In the genomic region with DNA sequence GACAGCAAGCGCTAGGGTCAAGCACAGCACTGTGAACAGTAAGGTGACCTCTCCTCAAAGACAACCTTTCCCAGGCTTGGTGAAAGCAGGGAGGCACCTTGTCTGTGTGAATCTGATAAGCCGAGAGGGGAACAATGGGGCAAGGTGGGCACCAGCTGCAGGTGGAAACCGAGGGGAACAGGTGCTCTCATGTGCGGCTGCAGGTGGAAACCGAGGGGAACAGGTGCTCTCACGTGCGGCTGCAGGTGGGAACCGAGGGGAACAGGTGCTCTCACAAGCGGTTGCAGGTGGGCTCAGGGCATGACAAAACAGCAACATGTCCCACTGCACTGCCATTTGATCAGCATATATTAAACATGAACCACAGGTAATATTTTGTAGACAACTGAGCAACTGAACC, we compare ENCODE assay signal across 11 mouse cellular contexts. TPM values are rescaled to one million over a fixed set of nuclear protein-coding genes. Genes with fewer than 3 reads are reported as not detected.
DNase-seq lines count a peak whose midpoint lies in the region; ATAC-seq lines count a peak whose summit lies in the region.
"Had no signal": no experiment of that assay in that cellular context is flagged by ENCODE, and none has a peak within 500 bp of the region (broad histone marks: within the 10 kb centered on the region; RNA-seq: fewer than 3 reads in every experiment).

No protein-coding gene starts in this region.

- peaks cover 32 to 46% of the 10 kb centered on the region in 2 experiments for H3K4me1 ChIP-seq in heart, embryonic 14.5 days (ENCODE audit: control insufficient read depth in 2 of 2, insufficient read depth in 2 of 2, low read length in 2 of 2)
- peaks cover 53% of the 10 kb centered on the region for H3K4me1 ChIP-seq in neural tube, embryonic 13.5 days (replicated peaks)
- H3K4me1 ChIP-seq in liver, embryonic 11.5 days (replicated peaks; ENCODE audit: control insufficient read depth, insufficient read depth, low read length): peaks cover 48% of the 10 kb centered on the region

- H3K9ac ChIP-seq in heart, embryonic 14.5 days (ENCODE audit: low read length): peak overlapping the region; percentile 45
- H3K9ac ChIP-seq in neural tube, embryonic 13.5 days: peak overlapping the region; percentile 54; the same call in 1 of the 2 replicates
- H3K9ac ChIP-seq in liver, embryonic 11.5 days (ENCODE audit: low read depth, low read length): peak overlapping the region; percentile 67

- H3K4me3 ChIP-seq in heart, embryonic 14.5 days (ENCODE audit: control insufficient read depth in 1 of 2, insufficient read depth in 1 of 2, low read depth in 1 of 2, low read length in 2 of 2): no peak overlapping the region
- no peak overlapping the region for H3K4me3 ChIP-seq in neural tube, embryonic 13.5 days
- H3K4me3 ChIP-seq in liver, embryonic 11.5 days (ENCODE audit: low read depth, low read length): no peak overlapping the region

- WGBS in heart, embryonic 14.5 days: 89% methylated on average over 9 of the region's 9 CpGs
- WGBS in neural tube, embryonic 13.5 days: 76% methylated on average over 9 of the region's 9 CpGs
- WGBS in liver, embryonic 11.5 days: 70% methylated on average over 9 of the region's 9 CpGs

- ATAC-seq in heart, embryonic 14.5 days (ENCODE audit: insufficient number of reproducible peaks, insufficient read depth, low FRiP score, low read depth): no peak
- ATAC-seq in neural tube, embryonic 13.5 days (ENCODE audit: low read depth): no peak
- ATAC-seq in liver, embryonic 11.5 days (replicated peaks; ENCODE audit: low FRiP score): no peak

- no peak for DNase-seq in heart, adult 8-10 months (ENCODE audit: low spot score)
- DNase-seq in neural tube, embryonic 10.5 days (ENCODE audit: extremely low spot score, low spot score): no peak
- no peak for DNase-seq in liver, embryonic 11.5 days (ENCODE audit: low spot score)
- DNase-seq in adrenal gland, adult 8-10 months: no peak
- no peak for DNase-seq in layer of hippocampus, adult 9-11 months
- no peak for DNase-seq in left cerebral cortex, adult 11 months (ENCODE audit: low spot score)
- DNase-seq: heart, postnatal 36 days had no signal

- no peaks in the 10 kb centered on the region for H3K27me3 ChIP-seq in heart, embryonic 14.5 days (ENCODE audit: control insufficient read depth, insufficient read depth, low read length)
- H3K27me3 ChIP-seq in neural tube, embryonic 13.5 days: no peaks in the 10 kb centered on the region
- H3K27me3 ChIP-seq in liver, embryonic 11.5 days (replicated peaks; ENCODE audit: control insufficient read depth, insufficient read depth, low read length): no peaks in the 10 kb centered on the region

- peak overlapping the region in 1 of 2 experiments; percentile 82; a peak in 1 of 4 replicates for H3K27ac ChIP-seq in heart, embryonic 14.5 days (replicated peaks in 1 of 2; ENCODE audit: control insufficient read depth in 1 of 2, insufficient read depth in 1 of 2, low read depth in 2 of 2, low read length in 2 of 2)
- H3K27ac ChIP-seq in neural tube, embryonic 13.5 days (replicated peaks): no peak overlapping the region
- peak overlapping the region; percentile 98 for H3K27ac ChIP-seq in liver, embryonic 11.5 days (ENCODE audit: low read depth, low read length)

- no peaks in the 10 kb centered on the region for H3K9me3 ChIP-seq in heart, embryonic 14.5 days (ENCODE audit: control insufficient read depth, low read length)
- no peaks in the 10 kb centered on the region for H3K9me3 ChIP-seq in neural tube, embryonic 13.5 days
- no peaks in the 10 kb centered on the region for H3K9me3 ChIP-seq in liver, embryonic 11.5 days (ENCODE audit: control insufficient read depth, low read length)

- peaks cover 16% of the 10 kb centered on the region for H3K36me3 ChIP-seq in heart, embryonic 14.5 days (ENCODE audit: control insufficient read depth, insufficient read depth, low read length)
- no peaks in the 10 kb centered on the region for H3K36me3 ChIP-seq in neural tube, embryonic 13.5 days
- H3K36me3 ChIP-seq in liver, embryonic 11.5 days (ENCODE audit: control insufficient read depth, insufficient read depth, low read length): peaks cover 6% of the 10 kb centered on the region; the same call in 1 of the 2 replicates

- H3K4me2 ChIP-seq in heart, embryonic 14.5 days (ENCODE audit: low read length): no peak overlapping the region
- no peak overlapping the region for H3K4me2 ChIP-seq in neural tube, embryonic 13.5 days
- H3K4me2 ChIP-seq in liver, embryonic 11.5 days: peak overlapping the region; percentile 57

RNA-seq across cellular contexts. Expression of gene Slc7a5, which starts 10.3 kb away (rescaled TPM):
- polyA plus RNA-seq in heart, embryonic 14.5 days (2014; fragmentation: Nextera tagmentation; extraction: Ambion mirVana): 18.7 and 18.8 TPM in 2 replicates
- total RNA-seq in heart, adult 8-10 months (2022): 1 to 10 TPM; 3.8 to 4.8 (median 4.2) TPM
- 38.7 and 38.9 TPM in 2 replicates for polyA plus RNA-seq in neural tube, embryonic 13.5 days (2015; fragmentation: Nextera tagmentation; extraction: Ambion mirVana)
- polyA plus RNA-seq in liver, embryonic 11.5 days (2014; fragmentation: Nextera tagmentation; extraction: Ambion mirVana): 58.2 and 61.5 TPM in 2 replicates
- 10 to 100 TPM; 51.8 to 96.5 (median 70.3) TPM for total RNA-seq in adrenal gland, adult 8-10 months (2022)

RNA-seq across cellular contexts. Expression of gene Car5a, which starts 47.5 kb away (rescaled TPM):
- not detected in 2 replicates for polyA plus RNA-seq in heart, embryonic 14.5 days (2014; fragmentation: Nextera tagmentation; extraction: Ambion mirVana)
- total RNA-seq in heart, adult 8-10 months (2022): under 1 TPM in 1 of 4 experiments, not detected in 3; 0.23 TPM
- 0.23 and 0.31 TPM in 2 replicates for polyA plus RNA-seq in neural tube, embryonic 13.5 days (2015; fragmentation: Nextera tagmentation; extraction: Ambion mirVana)
- polyA plus RNA-seq in liver, embryonic 11.5 days (2014; fragmentation: Nextera tagmentation; extraction: Ambion mirVana): 0.55 and 0.66 TPM in 2 replicates
- total RNA-seq in adrenal gland, adult 8-10 months (2022): not detected
- total RNA-seq: heart, postnatal 36 days had no signal
- polyA plus RNA-seq: C2C12; neural tube, embryonic 11.5 days had no signal

RNA-seq across cellular contexts. Expression of gene Banp, which starts 52.3 kb away (rescaled TPM):
- polyA plus RNA-seq in heart, embryonic 14.5 days (2014; fragmentation: Nextera tagmentation; extraction: Ambion mirVana): 21.2 and 24.8 TPM in 2 replicates
- total RNA-seq in heart, adult 8-10 months (2022): 10 to 100 TPM in 3 of 4 experiments, 1 to 10 TPM in 1; 7.6 to 24.8 (median 17.2) TPM
- polyA plus RNA-seq in neural tube, embryonic 13.5 days (2015; fragmentation: Nextera tagmentation; extraction: Ambion mirVana): 59.9 and 60.1 TPM in 2 replicates
- 40.2 and 47.4 TPM in 2 replicates for polyA plus RNA-seq in liver, embryonic 11.5 days (2014; fragmentation: Nextera tagmentation; extraction: Ambion mirVana)
- total RNA-seq in adrenal gland, adult 8-10 months (2022): 10 to 100 TPM; 16.5 to 40.8 (median 27.9) TPM
